Mouse (Mus musculus): ENCODE data around the gene Gm20388. TPM values are rescaled to one million over a fixed set of nuclear protein-coding genes. Genes with fewer than 3 reads are reported as not detected.

Gene Gm20388
- total RNA-seq, 2 experiments from 2014 or later = 5.8 TPM; not detected in 1

DNA sequence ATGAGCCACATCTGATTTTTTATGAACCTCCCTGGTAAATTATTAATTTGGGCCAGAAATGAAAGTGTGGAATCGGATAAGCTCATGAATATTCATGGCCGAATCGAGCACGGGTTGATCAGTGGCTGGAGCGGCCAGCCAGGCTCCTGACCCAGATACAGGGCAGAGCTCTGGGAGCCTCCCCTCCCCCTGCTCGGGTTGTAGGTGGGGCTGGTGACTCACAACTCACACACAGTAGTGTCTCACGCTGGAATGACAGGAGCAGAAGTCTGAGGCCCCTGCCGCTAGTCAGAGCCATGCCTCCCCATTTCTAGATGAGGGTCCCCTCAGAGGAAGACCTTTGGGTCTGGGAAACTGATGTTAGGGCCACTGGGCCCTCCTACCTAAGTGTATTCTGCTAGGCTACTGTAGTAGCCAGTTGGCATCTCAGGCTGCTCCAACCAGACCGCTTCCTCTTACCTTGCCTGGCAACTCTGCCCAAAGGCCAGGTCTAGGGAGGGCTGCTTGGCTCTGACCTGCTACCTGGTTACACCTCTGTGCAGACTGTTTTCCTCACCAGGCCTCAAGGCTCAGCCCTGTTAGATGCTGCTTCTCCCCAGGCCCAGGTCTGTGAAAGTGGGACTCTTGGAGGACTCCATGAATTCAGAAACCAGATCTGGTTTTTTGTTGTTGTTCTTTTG is 588.4 kb downstream of the Gm20388 start:
- DNase-seq = peak; percentile 79

DNA sequence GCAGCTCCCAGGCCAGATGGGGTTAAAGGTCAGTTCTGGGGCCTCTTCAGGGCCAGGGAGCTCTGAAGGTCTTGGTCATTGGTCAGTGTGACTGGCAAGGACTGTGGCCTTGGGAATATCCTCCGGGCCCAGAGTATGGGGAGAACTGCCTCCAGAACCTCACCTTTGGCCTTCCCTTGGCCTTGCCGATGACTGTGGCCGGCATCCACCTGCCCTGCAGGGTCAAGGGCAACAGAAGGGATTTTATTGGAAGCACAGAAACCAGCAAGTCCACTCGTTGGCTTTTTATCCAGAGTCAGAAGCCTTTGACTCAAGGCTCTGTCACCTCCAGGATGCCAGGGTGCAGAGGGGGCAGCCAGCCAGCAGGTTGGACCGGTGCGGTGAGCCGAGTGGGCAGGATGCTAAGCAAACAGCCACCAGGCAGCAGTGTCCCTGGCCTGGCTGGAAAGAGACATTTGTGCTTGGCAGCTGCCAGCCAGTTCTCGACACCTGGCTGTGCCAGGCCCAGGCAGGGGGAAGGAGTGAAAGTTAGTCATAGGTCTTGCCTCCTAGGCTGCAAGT is 590.1 kb downstream of the Gm20388 start:
- no peak for DNase-seq

DNA sequence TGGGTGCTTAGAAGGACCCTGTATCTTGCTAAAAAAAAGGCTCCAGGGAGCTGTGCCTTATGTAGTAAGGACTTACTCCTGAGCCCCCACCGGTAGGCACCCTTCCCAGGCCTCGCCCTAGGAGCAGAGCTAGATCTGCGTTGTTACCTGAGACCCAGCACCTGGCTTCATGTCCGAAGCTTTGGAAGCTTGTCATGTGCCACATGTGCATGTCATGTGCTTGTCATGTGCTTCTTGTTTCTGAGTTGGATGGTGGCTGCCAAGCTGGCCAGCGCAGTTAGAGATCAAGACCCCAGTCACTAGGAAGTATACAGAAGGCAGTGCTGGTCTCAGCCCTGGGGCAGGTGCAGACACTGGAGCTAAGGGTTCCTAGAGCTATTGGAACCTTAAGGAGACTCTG is 590.8 kb downstream of the Gm20388 start:
- DNase-seq = no peak

DNA sequence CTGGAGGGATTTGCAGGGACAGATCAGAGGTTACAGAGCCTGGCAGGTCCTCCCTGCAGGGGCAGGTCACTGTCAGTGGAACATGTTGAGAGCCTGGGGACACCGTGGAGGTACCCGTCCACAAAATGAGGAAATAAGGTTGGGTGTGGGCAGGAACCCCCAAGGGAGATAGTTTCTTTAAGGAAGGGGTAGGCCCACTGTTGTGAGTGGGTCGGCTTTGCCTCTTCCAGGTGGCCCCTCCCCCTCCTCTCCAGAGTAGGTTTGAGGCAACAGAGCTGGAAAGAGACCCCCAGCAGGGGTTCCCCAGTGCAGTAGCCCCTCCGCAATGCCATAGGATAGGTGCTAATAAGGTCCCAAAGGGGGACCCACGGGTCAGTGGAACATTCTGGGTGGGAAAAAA is 591.8 kb downstream of the Gm20388 start:
- no peak for DNase-seq

DNA sequence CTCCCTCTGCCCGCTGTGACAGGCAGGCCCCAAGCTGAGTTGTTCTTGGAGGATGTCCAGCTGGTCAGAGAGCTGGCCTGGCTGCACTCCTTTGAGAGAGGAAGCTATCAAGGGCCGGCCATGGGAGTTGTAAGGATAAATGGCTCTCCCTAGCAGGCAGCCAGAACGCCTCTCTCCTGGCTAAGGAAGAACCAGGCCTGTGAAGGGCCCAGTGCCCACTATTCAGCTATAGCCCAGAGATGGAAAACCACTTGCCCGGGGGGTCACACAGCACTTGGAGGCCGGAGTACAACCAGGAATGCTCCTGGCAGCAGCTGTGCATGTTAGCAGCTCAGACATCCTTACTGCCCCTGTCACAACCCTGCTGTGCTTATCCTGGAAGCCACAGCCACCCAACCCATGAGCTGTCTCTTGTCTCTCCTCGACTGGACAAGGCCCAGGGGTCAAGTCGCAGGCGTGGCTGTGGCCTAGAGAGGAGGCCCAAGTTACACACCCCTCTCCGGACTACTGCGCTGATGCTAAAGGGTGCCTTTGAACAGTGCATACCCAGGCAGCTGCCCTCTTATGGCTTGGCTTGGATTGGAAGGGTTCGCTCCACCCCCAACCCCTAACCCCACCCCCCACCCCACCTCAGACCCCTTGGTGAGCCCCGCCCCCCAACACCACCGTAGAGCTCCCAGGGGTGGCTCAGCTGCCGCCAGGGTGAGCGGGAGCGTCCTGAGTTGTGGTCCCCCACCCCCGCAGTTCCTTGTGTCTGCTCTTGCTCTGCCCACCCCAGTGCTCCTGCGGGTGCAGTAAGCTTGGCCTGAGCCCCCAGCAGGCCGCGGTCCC is 593.8 kb downstream of the Gm20388 start:
- DNase-seq = peak; percentile 73

DNA sequence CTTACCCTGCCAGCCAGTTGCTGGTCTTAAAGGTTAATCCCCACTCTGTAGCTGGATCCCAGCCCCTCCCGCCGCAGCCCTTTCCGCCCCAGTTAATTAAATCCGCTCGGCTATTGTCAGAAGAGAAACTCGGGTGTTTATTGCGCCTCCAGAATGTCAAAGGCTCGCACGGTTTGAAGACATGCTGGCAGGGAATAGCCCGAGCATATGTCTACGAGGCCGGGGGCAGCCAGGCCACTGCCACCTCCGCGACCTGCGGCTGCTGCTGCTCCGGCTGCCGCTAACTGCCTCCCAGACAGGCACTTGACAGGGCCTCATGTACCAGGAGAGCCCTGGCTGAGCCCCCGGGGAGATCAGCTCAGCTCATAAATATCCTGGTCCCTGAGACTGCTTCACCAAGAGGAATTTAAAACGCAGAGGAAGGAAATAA is 594.5 kb downstream of the Gm20388 start:
- DNase-seq = no peak

DNA sequence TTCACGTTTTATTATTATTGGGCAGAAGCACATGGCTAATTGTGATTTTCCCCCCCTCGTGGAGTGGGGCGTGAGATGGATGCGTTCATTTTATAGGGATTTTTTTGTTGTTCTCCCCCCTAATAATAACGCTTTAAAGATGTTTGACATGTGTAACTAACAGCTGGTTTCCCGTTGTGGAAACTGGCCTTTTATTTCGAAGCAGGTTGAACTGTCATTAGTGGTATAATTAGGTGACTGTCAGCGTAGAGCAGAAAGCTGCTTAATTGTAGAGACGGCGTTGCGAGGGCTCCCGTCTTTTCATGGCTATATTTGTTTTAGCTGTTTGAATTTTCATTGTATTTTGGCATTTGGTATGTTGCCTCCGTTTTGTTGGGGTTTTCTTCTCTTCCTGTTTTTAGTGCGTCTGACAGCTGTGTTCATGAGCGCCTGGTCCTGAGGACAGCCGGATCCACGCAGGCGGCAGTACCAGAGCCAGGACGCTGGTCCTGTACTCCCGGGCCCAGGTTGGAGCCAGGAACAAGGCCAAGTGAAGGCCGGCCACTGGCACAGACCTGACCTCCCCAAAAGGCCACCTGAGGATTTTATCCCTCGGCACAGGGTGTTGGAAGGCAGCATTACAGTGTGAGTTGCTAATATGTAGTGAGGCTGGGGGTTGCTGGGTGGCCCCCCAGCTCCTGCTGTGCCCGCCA is 595.1 kb downstream of the Gm20388 start:
- DNase-seq = no peak

DNA sequence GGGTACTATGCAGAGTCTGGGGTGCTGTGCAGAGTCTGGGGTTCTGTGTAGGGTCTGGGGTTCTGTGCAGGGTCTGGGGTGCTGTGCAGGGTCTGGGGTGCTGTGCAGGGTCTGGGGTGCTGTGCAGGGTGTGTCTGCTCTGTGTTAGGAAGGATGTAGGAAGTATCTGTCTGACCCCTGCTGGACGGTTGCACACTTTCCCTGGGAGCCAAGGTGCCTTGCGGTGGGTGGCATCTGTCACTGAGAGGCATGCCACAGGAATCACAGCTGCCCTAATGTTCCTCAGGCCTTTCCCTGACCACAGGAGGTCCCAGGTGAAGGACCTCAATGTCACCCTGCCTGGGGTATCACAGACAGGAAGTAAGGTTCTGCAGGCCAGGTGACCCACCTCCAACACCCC is 595.9 kb downstream of the Gm20388 start:
- no peak for DNase-seq

DNA sequence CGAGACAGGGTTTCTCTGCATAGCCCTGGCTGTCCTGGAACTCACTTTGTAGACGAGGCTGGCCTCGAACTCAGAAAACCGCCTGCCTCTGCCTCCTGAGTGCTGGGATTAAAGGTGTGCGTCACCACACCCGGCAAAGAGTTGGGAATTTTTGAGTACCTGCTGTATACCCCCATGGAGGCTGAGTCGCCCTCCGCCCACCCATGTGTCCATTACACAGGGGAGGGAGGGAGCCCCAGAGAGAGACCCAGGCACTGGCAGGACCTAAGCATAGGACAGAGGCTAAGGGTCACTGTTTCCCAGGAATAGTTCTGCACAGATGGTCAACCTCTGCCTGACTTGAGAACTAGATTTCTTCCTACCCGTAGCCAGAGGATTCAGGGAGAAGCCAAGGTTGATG is 596.6 kb downstream of the Gm20388 start:
- DNase-seq = no peak

DNA sequence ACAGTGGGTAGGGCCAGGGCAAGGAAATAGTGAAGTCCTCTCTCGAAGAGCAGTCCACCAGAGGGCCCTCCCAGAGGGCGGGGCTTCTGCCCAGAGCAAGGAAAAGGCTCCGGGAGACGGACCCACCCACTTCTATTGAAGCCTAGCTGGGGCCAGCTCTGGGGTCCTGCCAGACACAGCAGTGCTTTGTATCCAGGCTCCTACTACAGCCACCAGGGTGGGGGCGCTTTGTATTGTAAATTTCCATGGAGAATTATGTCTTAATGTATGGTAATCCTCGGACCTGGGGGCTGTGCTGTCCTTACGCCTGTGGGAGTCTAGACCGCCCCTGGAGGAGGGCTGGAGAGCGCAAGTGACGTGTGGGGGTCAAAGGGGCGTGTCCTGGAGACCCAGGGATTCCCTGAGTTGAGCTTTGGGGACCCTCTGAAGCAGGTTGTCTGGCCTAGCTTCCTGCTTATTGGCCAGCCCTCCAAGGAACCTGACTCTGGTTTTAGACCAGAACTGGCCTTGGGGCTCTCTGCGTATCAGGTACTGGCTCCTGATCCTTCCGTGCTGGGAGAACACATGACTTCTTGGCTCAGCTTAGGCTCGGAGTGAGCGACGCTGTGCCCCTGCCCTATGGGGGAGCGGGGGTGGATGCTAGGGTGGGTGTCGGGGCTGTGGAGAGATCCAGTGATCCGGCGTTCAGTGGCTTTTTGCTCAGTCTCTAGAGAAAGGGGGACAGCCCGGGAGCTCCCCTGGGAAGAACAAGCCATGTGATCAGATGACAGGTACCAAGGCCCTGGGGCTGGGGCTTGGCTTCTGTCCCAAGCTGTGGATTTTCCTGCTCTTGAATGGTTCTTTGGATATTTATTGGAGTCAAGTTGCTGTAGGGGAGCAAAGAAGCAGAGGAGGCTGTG is 598.7 kb downstream of the Gm20388 start:
- peak; percentile 54 for DNase-seq

DNA sequence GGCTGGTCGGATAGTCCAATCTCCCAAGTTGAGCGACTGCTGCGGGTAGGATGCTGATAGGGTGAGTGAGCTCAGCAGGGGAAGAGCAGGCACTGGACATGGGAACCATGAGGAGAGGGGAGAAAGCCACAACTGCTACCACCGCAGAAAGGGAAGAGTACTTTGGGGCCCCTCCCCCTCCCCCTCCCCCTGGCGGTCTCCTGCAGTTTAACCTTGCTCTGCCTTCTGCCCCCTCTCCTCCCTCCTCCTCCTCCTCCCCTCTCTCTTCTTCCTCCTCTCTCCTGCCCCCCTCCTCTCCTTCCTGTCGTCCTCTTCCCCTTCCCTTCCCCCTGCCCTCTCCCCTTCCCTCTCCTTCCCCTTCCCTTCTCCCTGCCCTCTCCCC is 599.4 kb downstream of the Gm20388 start:
- no peak for DNase-seq

DNA sequence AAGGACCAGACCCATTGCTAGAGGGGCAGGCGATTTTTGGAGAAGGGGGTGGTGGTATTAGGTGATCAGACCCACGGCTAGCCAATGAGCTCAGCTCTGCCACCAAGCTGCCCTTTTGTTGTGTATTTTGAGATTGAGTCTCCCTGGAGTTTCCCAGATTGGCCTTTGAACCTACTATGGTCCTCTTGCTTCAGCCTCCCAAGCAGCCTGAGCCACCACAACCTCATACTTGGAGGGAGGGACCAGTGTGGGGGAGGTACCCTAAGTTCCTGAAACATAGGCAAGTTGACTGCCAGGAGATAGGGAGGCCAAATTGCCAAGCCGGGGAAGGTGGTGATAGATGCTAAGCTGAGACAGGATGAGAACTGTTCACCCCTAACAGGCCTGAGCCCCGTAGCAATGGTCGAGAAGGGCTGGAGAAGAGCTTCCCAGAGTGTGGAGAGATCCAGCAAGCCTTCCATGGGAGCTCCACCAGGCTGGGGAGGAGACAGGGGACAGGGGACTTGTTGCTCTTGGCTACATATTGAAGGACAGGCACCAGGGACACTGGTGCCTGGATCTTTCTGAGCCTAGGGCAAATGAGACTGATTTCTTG is 600.3 kb downstream of the Gm20388 start:
- DNase-seq = no peak

DNA sequence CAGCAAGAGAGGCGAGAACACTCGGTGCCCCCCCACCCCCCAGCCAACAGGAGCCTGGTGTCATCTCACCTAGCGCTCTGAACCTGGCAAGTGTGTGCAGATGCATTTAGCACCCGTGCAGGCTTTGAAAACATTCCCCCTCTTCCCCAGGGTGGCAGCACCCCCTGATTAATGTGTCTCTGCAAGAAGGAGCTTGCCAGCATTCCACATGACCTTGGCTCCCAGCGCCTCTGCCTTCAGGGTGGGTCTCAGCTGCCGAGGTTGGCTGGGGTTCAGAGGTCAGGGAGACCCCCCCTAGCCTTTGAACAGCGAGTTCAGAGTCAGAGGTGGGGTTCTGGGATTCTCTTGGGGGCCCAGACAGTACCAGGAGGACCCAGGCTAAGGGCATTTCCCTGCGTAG is 601.1 kb downstream of the Gm20388 start:
- no peak for DNase-seq

DNA sequence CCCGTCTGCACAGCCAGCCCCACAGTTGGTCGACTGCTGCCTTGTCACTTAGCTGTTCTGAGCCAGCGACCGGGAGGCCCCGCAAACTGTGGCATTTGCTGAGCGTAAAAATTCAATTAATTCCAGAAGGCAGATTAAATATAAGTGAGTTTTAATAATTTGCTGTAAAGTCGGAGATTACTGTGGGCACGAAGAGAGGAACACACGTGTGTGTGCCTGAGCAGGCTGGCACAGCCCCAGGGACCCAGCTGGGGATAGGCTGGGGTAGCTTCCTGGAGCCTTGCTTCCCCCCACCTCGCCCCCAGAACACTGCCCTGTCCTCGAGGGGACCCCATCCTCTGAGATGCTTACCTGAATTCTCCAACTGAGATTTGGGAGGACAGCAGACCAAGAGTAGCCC is 601.7 kb downstream of the Gm20388 start:
- DNase-seq = no peak

DNA sequence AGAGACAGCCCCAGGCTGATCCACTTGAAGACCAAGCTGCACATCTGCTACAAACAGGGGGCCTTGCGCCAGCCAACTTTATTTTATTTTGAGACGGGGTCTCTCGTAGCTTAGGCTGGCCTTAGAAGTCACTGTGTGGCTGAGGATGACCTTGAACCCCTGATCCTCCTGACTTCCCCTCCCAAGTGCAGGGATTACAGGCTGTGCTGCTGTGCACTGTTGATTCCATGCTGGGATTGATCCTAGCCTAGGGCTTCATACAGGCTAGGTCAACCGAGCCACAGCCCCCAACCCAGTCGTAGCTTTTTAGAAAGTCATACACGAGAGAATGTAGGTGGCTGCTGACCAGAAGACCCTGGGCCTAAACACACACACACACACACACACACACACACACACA is 602.5 kb downstream of the Gm20388 start:
- no peak for DNase-seq

DNA sequence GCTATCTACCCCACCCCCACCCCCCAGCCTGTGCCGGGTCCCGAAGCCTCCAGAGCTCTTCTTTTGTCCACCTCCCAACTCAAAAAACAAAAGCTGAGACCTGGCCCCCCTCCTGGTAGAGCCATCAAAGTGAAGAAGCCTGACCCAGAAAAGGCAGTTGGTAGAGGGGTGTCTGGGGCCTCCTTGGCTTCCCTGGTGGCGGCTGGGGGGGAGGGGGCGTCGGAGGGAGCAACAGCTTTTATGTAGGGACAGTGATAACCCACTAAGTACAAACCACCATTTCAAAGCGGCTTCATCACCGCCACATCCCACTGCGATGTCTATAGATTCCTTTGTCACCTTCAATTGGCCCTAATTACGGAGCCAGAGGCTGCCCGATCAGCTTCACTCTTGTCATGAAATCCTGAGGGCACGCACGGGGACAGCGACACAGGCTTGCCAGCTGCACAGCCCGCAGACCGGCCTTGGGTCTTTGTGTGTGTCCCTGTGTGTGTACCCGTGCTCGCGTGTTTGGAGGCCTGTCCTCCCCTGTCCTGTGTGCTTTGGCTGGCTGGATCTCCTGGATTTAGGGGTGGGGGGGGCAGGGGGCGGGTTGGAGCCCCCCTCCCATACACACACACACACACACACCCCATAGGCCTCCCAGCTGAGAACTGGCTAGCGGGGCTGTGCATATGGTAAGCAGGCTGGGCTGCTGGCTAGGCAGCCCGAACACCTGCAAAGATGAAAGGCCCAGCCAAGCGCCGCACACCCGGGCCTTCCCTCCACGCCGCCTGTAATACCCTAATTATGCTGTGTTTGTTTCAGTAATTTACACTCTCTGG is 603.2 kb downstream of the Gm20388 start:
- no peak for DNase-seq

DNA sequence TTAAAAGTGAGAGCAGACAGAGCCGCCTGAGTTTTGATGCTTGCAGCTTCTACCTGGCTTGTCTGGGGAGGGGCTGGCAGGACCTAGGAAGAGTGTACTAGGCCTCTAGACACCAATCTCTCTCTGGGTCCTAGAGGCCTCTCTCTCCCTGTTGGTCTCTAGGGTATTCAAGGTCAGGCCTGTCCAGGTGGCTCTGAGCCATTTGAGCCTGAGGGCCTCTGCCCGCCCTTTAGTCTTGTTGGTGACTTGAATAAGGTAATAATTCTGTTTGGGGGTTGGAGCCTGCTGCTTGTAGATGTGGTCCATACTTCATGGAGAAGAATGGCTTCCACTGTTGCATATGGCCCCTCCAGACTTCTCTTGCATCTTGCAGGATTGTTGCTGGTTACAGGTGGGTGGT is 604.6 kb downstream of the Gm20388 start:
- DNase-seq = no peak

DNA sequence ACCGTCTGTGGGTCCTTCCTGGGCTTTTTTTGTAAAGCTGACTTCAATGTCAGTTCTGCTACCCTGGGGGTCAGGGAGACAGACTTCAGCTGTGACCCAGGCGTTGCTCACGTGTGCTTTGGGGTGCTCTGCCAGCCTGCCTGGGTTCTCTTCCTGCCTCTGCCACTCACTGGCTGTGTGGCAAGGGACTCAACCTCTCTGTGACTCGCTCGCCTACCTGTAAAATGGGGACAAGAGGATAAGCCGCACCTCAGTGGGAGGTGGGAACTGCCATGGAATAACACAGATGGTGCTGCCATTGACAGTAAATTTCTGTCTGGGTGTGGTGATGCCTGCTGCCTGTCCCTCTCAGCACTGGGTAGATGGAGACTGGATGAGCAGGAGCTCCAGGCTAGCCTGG is 605.0 kb downstream of the Gm20388 start:
- DNase-seq = no peak

DNA sequence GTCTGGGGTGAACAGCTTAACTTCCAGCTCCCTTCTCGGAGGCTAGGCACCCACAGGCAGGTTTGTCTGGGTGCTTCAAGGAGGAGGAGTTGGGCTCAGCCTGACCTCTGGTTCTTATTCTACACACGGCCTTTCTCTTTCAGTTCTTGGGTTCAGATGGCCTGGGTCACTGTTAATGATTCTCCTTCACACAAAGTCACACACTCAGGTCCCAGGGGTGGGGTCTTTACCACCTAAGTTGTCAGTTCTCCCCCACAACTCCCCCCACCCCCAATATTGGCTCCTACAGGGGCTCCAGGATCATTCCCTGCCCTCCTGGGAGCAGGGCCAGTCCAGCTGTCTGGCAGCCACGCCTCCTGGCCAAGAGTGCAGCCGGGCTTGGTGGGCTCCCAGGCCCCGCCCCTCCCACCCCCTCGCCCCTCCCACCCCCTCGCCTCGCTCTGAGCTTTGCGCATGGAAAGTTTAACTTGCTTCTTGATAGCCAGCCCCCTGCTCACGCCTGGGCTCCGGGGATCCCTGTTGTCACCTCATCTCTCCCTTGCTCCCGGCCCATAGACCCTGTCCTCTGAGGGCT is 605.6 kb downstream of the Gm20388 start:
- peak; percentile 72 for DNase-seq

DNA sequence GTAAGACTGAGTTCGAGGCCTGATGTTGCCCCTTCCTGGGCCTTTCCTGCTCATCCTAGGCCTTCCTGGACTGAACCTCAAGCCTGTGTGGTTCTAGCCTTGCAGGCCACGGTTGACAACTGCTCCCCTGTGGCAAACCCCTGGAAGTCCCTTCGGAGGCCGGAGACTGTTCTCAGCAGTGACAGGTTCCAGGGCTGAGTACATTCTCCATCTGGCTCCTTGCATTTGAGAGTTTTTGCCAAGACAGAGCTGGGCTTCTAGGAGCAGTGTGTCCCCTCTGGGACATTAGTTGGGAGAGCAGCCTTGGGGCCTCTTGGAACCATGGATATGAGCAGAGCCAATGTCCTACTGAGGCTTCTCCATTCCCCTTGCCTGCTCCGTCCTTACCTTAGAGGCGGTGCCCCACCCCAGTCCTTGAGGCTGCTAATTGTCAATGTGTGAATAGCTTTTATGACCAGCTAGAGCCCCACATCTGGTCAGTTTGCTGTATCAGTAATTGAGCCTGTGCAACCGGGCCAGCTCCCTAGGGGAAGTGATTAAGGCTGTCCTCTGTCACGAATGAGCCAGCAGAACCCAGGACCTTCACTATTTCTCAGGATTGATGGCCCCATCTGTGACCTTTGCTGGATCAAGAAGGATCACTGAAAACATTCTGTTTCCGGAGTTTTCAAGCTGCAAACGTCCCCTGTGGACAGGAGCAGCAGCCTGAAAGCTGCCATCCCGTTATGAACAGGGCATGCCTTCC is 607.2 kb downstream of the Gm20388 start:
- DNase-seq = no peak

Measured in heart, postnatal 4 days (tissue).